Comparison of ENCODE assay signal across 15 mouse cellular contexts in the genomic region with DNA sequence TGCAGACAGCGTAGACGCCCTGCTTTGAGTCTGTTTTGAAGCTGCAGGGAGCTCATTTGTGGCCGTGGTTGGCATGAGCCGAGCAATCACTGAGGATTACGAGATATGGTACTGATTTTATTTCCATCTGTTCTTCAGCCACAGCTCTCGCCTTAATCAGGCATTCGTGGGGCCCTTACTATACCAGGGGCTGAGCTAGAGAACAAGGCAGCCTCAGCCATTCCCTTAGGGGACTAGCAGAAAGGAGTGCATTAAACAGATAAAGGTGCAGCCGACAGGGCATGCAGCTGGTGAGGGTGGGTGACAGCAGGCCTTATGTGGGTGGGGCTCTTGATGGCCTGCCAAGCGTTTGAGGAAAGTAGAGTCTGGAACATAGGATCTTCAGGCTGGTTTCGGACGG. TPM values are rescaled to one million over a fixed set of nuclear protein-coding genes. Genes with fewer than 3 reads are reported as not detected.
DNase-seq lines count a peak whose midpoint lies in the region; ATAC-seq and TF ChIP-seq lines count a peak whose summit lies in the region.
"Had no signal": no experiment of that assay in that cellular context is flagged by ENCODE, and none has a peak within 500 bp of the region (broad histone marks: within the 10 kb centered on the region; RNA-seq: fewer than 3 reads in every experiment).

No protein-coding gene starts in this region.

- H3K4me2 ChIP-seq in forebrain, embryonic 12.5 days, result no peak overlapping the region
- H3K4me2 ChIP-seq in forebrain, embryonic 14.5 days (ENCODE audit: low read length), result no peak overlapping the region
- H3K4me2 ChIP-seq in midbrain, embryonic 11.5 days, result no peak overlapping the region
- no peak overlapping the region for H3K4me2 ChIP-seq in midbrain, postnatal 0 days (ENCODE audit: low read depth, low read length, poor library complexity, severe bottlenecking)
- H3K4me2 ChIP-seq in hindbrain, embryonic 11.5 days (replicated peaks; ENCODE audit: low read depth, low read length), result no peak overlapping the region
- peak overlapping the region; percentile 19 for H3K4me2 ChIP-seq in limb, embryonic 15.5 days
- no peak overlapping the region for H3K4me2 ChIP-seq in intestine, embryonic 15.5 days (replicated peaks)
- H3K4me2 ChIP-seq in intestine, postnatal 0 days (replicated peaks; ENCODE audit: low read depth), result no peak overlapping the region
- H3K4me2 ChIP-seq: lung, embryonic 14.5 days; neural tube, embryonic 13.5 days had no signal

- peaks cover 22% of the 10 kb centered on the region for H3K4me1 ChIP-seq in forebrain, embryonic 12.5 days
- H3K4me1 ChIP-seq in forebrain, embryonic 14.5 days (ENCODE audit: control insufficient read depth, insufficient read depth, low read length), result 0 out of 2 replicates have a peak, but pooled peaks cover 8% of the 10 kb centered on the region
- H3K4me1 ChIP-seq in midbrain, embryonic 11.5 days (ENCODE audit: control insufficient read depth, insufficient read depth, low read length), result peaks cover 8% of the 10 kb centered on the region
- H3K4me1 ChIP-seq in midbrain, postnatal 0 days (ENCODE audit: insufficient read depth, low read length), result no peaks in the 10 kb centered on the region
- no peaks in the 10 kb centered on the region; the same call in 1 of the 2 replicates for H3K4me1 ChIP-seq in hindbrain, embryonic 11.5 days (replicated peaks; ENCODE audit: control insufficient read depth, insufficient read depth, low read length)
- H3K4me1 ChIP-seq in limb, embryonic 15.5 days, result peaks cover 59% of the 10 kb centered on the region
- H3K4me1 ChIP-seq in intestine, embryonic 15.5 days (replicated peaks), result peaks cover 4% of the 10 kb centered on the region; the same call in 1 of the 2 replicates
- no peaks in the 10 kb centered on the region for H3K4me1 ChIP-seq in intestine, postnatal 0 days (replicated peaks; ENCODE audit: control insufficient read depth, insufficient read depth, low read length)

- no peak overlapping the region for H3K4me3 ChIP-seq in forebrain, embryonic 12.5 days (replicated peaks)
- H3K4me3 ChIP-seq in forebrain, embryonic 14.5 days (ENCODE audit: low read depth, low read length), result no peak overlapping the region
- H3K4me3 ChIP-seq in midbrain, embryonic 11.5 days (ENCODE audit: low read depth, low read length), result no peak overlapping the region
- no peak overlapping the region for H3K4me3 ChIP-seq in midbrain, postnatal 0 days (ENCODE audit: low read depth, low read length)
- no peak overlapping the region for H3K4me3 ChIP-seq in hindbrain, embryonic 11.5 days (ENCODE audit: low read depth, low read length)
- H3K4me3 ChIP-seq in limb, embryonic 15.5 days, result no peak overlapping the region
- no peak overlapping the region for H3K4me3 ChIP-seq in intestine, embryonic 15.5 days (replicated peaks)
- no peak overlapping the region for H3K4me3 ChIP-seq in intestine, postnatal 0 days (ENCODE audit: low read depth, low read length)
- H3K4me3 ChIP-seq: megakaryocyte, embryonic 14.5 days; neural tube, embryonic 13.5 days had no signal

- H3K9me3 ChIP-seq in forebrain, embryonic 12.5 days, result no peaks in the 10 kb centered on the region
- no peaks in the 10 kb centered on the region for H3K9me3 ChIP-seq in forebrain, embryonic 14.5 days (replicated peaks; ENCODE audit: control insufficient read depth, low read length)
- H3K9me3 ChIP-seq in midbrain, embryonic 11.5 days (ENCODE audit: control insufficient read depth, low read length), result no peaks in the 10 kb centered on the region
- H3K9me3 ChIP-seq in midbrain, postnatal 0 days (ENCODE audit: low read length), result no peaks in the 10 kb centered on the region
- H3K9me3 ChIP-seq in hindbrain, embryonic 11.5 days (ENCODE audit: control insufficient read depth, low read length), result no peaks in the 10 kb centered on the region
- no peaks in the 10 kb centered on the region for H3K9me3 ChIP-seq in limb, embryonic 15.5 days
- no peaks in the 10 kb centered on the region for H3K9me3 ChIP-seq in intestine, embryonic 15.5 days
- H3K9me3 ChIP-seq in intestine, postnatal 0 days (ENCODE audit: control insufficient read depth), result no peaks in the 10 kb centered on the region
- H3K9me3 ChIP-seq: megakaryocyte, embryonic 14.5 days; neural tube, embryonic 13.5 days had no signal

- WGBS in forebrain, embryonic 12.5 days, result 64% methylated on average over 11 of the region's 11 CpGs
- WGBS in forebrain, embryonic 14.5 days, result 50% methylated on average over 11 of the region's 11 CpGs
- 63% methylated on average over 11 of the region's 11 CpGs for WGBS in midbrain, embryonic 11.5 days
- WGBS in midbrain, postnatal 0 days, result 36% methylated on average over 11 of the region's 11 CpGs
- 61% methylated on average over 11 of the region's 11 CpGs for WGBS in hindbrain, embryonic 11.5 days
- 21% methylated on average over 11 of the region's 11 CpGs for WGBS in limb, embryonic 15.5 days
- 63% methylated on average over 11 of the region's 11 CpGs for WGBS in intestine, embryonic 15.5 days
- 64% methylated on average over 11 of the region's 11 CpGs for WGBS in intestine, postnatal 0 days

- DNase-seq in forebrain, embryonic 14.5 days (ENCODE audit: low spot score), result no peak
- no peak for DNase-seq in midbrain, embryonic 11.5 days (ENCODE audit: low spot score, missing footprints)
- DNase-seq in midbrain, postnatal 0 days (ENCODE audit: low spot score), result no peak
- DNase-seq in hindbrain, embryonic 11.5 days (ENCODE audit: low spot score), result no peak
- DNase-seq: cerebellum, adult 18-20 months; heart, postnatal 10 days; kidney, adult 9 months; lung, embryonic 14.5 days; thymus, adult 2 months had no signal

- H3K9ac ChIP-seq in forebrain, embryonic 12.5 days, result no peak overlapping the region
- no peak overlapping the region for H3K9ac ChIP-seq in forebrain, embryonic 14.5 days (ENCODE audit: low read length)
- no peak overlapping the region for H3K9ac ChIP-seq in midbrain, embryonic 11.5 days (ENCODE audit: low read length)
- H3K9ac ChIP-seq in midbrain, postnatal 0 days (replicated peaks; ENCODE audit: low read length, poor library complexity, severe bottlenecking), result no peak overlapping the region
- H3K9ac ChIP-seq in hindbrain, embryonic 11.5 days (ENCODE audit: low read depth, low read length), result no peak overlapping the region
- no peak overlapping the region for H3K9ac ChIP-seq in limb, embryonic 15.5 days
- no peak overlapping the region for H3K9ac ChIP-seq in intestine, embryonic 15.5 days
- no peak overlapping the region for H3K9ac ChIP-seq in intestine, postnatal 0 days (ENCODE audit: low read depth, low read length)
- H3K9ac ChIP-seq: lung, embryonic 14.5 days; neural tube, embryonic 13.5 days had no signal

- ATAC-seq in forebrain, embryonic 12.5 days (ENCODE audit: low FRiP score), result no peak
- no peak for ATAC-seq in forebrain, embryonic 14.5 days
- 0 out of 2 replicates have a peak, but pooled peaks have one; percentile 20 for ATAC-seq in midbrain, embryonic 11.5 days (ENCODE audit: low FRiP score)
- no peak for ATAC-seq in midbrain, postnatal 0 days (ENCODE audit: low FRiP score)
- no peak for ATAC-seq in hindbrain, embryonic 11.5 days (ENCODE audit: low FRiP score)
- ATAC-seq in limb, embryonic 15.5 days (ENCODE audit: insufficient number of reproducible peaks, low FRiP score, low TSS enrichment, low read depth), result 0 out of 2 replicates have a peak, but pooled peaks have one; percentile 9
- no peak for ATAC-seq in intestine, embryonic 15.5 days
- no peak for ATAC-seq in intestine, postnatal 0 days

- no peaks in the 10 kb centered on the region for H3K27me3 ChIP-seq in forebrain, embryonic 12.5 days
- no peaks in the 10 kb centered on the region for H3K27me3 ChIP-seq in forebrain, embryonic 14.5 days (replicated peaks; ENCODE audit: control insufficient read depth, insufficient read depth, low read length)
- H3K27me3 ChIP-seq in midbrain, embryonic 11.5 days (ENCODE audit: control insufficient read depth, insufficient read depth, low read length), result no peaks in the 10 kb centered on the region
- H3K27me3 ChIP-seq in midbrain, postnatal 0 days (ENCODE audit: insufficient read depth, low read length), result no peaks in the 10 kb centered on the region
- no peaks in the 10 kb centered on the region for H3K27me3 ChIP-seq in hindbrain, embryonic 11.5 days (ENCODE audit: control insufficient read depth, insufficient read depth, low read length)
- no peaks in the 10 kb centered on the region for H3K27me3 ChIP-seq in limb, embryonic 15.5 days
- H3K27me3 ChIP-seq in intestine, embryonic 15.5 days (replicated peaks), result no peaks in the 10 kb centered on the region; the same call in 1 of the 2 replicates
- H3K27me3 ChIP-seq in intestine, postnatal 0 days (replicated peaks; ENCODE audit: control insufficient read depth, insufficient read depth, low read length), result no peaks in the 10 kb centered on the region
- H3K27me3 ChIP-seq: neural tube, embryonic 13.5 days had no signal

- 0 out of 2 replicates have a peak overlapping the region, but pooled peaks have one; percentile 14 for H3K27ac ChIP-seq in forebrain, embryonic 12.5 days
- no peak overlapping the region for H3K27ac ChIP-seq in forebrain, embryonic 14.5 days (ENCODE audit: low read depth, low read length)
- H3K27ac ChIP-seq in midbrain, embryonic 11.5 days (ENCODE audit: low read depth, low read length), result no peak overlapping the region
- no peak overlapping the region for H3K27ac ChIP-seq in midbrain, postnatal 0 days (ENCODE audit: low read depth, low read length)
- H3K27ac ChIP-seq in hindbrain, embryonic 11.5 days (ENCODE audit: low read depth, low read length), result 0 out of 2 replicates have a peak overlapping the region, but pooled peaks have one; percentile 33
- peak overlapping the region; percentile 76 for H3K27ac ChIP-seq in limb, embryonic 15.5 days
- H3K27ac ChIP-seq in intestine, embryonic 15.5 days, result no peak overlapping the region
- no peak overlapping the region for H3K27ac ChIP-seq in intestine, postnatal 0 days (ENCODE audit: low read depth, low read length)

- no peaks in the 10 kb centered on the region for H3K36me3 ChIP-seq in forebrain, embryonic 12.5 days (replicated peaks)
- no peaks in the 10 kb centered on the region for H3K36me3 ChIP-seq in forebrain, embryonic 14.5 days (ENCODE audit: control insufficient read depth, insufficient read depth, low read length)
- H3K36me3 ChIP-seq in midbrain, embryonic 11.5 days (ENCODE audit: control insufficient read depth, insufficient read depth, low read length), result no peaks in the 10 kb centered on the region
- H3K36me3 ChIP-seq in midbrain, postnatal 0 days (ENCODE audit: insufficient read depth, low read length), result no peaks in the 10 kb centered on the region
- H3K36me3 ChIP-seq in hindbrain, embryonic 11.5 days (ENCODE audit: control insufficient read depth, insufficient read depth, low read length), result no peaks in the 10 kb centered on the region
- H3K36me3 ChIP-seq in limb, embryonic 15.5 days, result peaks cover 21% of the 10 kb centered on the region
- no peaks in the 10 kb centered on the region for H3K36me3 ChIP-seq in intestine, embryonic 15.5 days
- H3K36me3 ChIP-seq in intestine, postnatal 0 days (ENCODE audit: control insufficient read depth, insufficient read depth), result no peaks in the 10 kb centered on the region
- H3K36me3 ChIP-seq: neural tube, embryonic 13.5 days had no signal

- TF ChIP-seq CTCF in midbrain, postnatal 0 days (IDR thresholded peaks at IDR 0.05), result no peak
- no peak for TF ChIP-seq CTCF in intestine, postnatal 0 days (IDR thresholded peaks at IDR 0.05; ENCODE audit: low read depth)

RNA-seq across cellular contexts. Expression of gene Fbln2, which starts 23.8 kb away (rescaled TPM):
- polyA plus RNA-seq in forebrain, embryonic 12.5 days (2016; fragmentation: Nextera tagmentation; extraction: Ambion mirVana), result 39.4 and 45.6 TPM in 2 replicates
- 7.3 and 12.8 TPM in 2 replicates for polyA plus RNA-seq in forebrain, embryonic 14.5 days (2014; fragmentation: Nextera tagmentation; extraction: Ambion mirVana)
- polyA plus RNA-seq in midbrain, embryonic 11.5 days (2014; fragmentation: Nextera tagmentation; extraction: Ambion mirVana), result 21.9 TPM in 2 replicates
- total RNA-seq in midbrain, postnatal 0 days (2014; rRNA removed), result 32.0 and 33.5 TPM in 2 replicates
- polyA plus RNA-seq in midbrain, postnatal 0 days (2015; fragmentation: Nextera tagmentation; extraction: Ambion mirVana), result 12.1 and 15.3 TPM in 2 replicates
- 30.7 and 36.5 TPM in 2 replicates for polyA plus RNA-seq in hindbrain, embryonic 11.5 days (2014; fragmentation: Nextera tagmentation; extraction: Ambion mirVana)
- 297 and 305 TPM in 2 replicates for polyA plus RNA-seq in limb, embryonic 15.5 days (2015; fragmentation: Nextera tagmentation; extraction: Ambion mirVana)
- 51.8 and 56.9 TPM in 2 replicates for polyA plus RNA-seq in intestine, embryonic 15.5 days (2015; fragmentation: Nextera tagmentation; extraction: Ambion mirVana)
- 19.5 and 24.1 TPM in 2 replicates for polyA plus RNA-seq in intestine, postnatal 0 days (2015; fragmentation: Nextera tagmentation; extraction: Ambion mirVana)

Comparison
In these comparisons a context has a peak if more than half of its experiments do, and no peak if none do; other contexts are left out.
1. ATAC-seq: peak in midbrain, embryonic 11.5 days (single experiment) and limb, embryonic 15.5 days (single experiment); none in forebrain, embryonic 12.5 days (single experiment), forebrain, embryonic 14.5 days (single experiment), midbrain, postnatal 0 days (single experiment), hindbrain, embryonic 11.5 days (single experiment), intestine, embryonic 15.5 days (single experiment) and intestine, postnatal 0 days (single experiment).
2. H3K27ac ChIP-seq: peak in forebrain, embryonic 12.5 days (single experiment), hindbrain, embryonic 11.5 days (single experiment) and limb, embryonic 15.5 days (single experiment); none in forebrain, embryonic 14.5 days (single experiment), midbrain, embryonic 11.5 days (single experiment), midbrain, postnatal 0 days (single experiment), intestine, embryonic 15.5 days (single experiment) and intestine, postnatal 0 days (single experiment).